Mouse (Mus musculus) testis, postnatal 14 days (tissue): ENCODE data around the gene Plscr3.

Experiments used
- DNase-seq: peaks from one replicate; pipeline ENCODE4 v3.0.0; 2021; ENCODE audit warnings: low spot score

Plscr3 gene

GRCm38 (mm10) chr11:69899870-69900269, 53.7 kb downstream of the Plscr3 start:
- no peak for DNase-seq

GRCm38 (mm10) chr11:69900471-69901405, 54.6 kb downstream of the Plscr3 start, which contains the start of the genes 2810408A11Rik and Neurl4:
2810408A11Rik (minus strand) TSS chr11:69900987.
Neurl4 (plus strand) TSS chr11:69901072.
- DNase-seq, result peak; percentile 93

DNA sequence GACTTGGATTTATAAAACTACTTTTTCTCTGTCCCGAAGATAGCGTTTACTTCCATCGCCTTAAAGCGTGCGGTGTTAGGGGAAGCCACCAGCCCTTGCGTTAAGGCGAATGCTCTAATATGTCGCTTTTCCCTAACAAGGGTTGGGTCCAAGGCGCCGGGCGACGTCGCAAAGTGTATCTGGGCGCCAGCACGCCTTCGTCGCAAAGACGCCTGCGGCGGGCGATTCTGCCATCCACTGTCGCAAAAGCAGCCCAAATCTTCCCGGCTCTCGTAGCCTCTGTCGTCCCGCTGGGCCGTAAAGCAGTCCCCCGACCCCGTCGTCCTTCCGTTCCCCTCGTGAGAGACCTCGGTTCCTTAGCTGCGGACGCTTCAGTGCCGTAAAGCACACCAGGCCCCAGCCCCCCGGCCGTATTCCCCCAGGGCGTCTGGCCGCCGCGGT, 55.2 kb downstream of the Plscr3 start:
- peak; percentile 99 for DNase-seq
